Mouse (Mus musculus) thymus, adult 18-20 months (tissue): ENCODE data around the gene Alkbh1.
A peak's percentile ranks its signal among the peaks of the same experiment; 100 is the strongest.
"Not testable (repeated sequence)": the region's sequence is repeated elsewhere in the genome, so short reads cannot be mapped to it uniquely, and the experiment has no call there.

Source experiments
- DNase-seq, 2 experiments: peaks; one replicate each; pipeline ENCODE4 v3.0.0; 2022; ENCODE audit warnings: mixed read lengths in 2 of 2

Alkbh1 gene

GRCm38 (mm10) chr12:87443700-87444122 is at the start of gene Alkbh1, which contains the start of gene Slirp:
Gene Alkbh1, minus strand, starts transcription at chr12:87444017.
Gene Slirp, plus strand, starts transcription at chr12:87443896.
- peak; percentile 70 to 80 for DNase-seq

GRCm38 (mm10) chr12:87488683-87489082 is 44.9 kb upstream of the Alkbh1 start:
- not testable (repeated sequence) for DNase-seq

- DNase-seq = not testable (repeated sequence)
These were observed 38.7 kb upstream of the Alkbh1 start for GRCm38 (mm10) chr12:87482482-87482881.

- DNase-seq = no peak
These were observed 30.9 kb upstream of the Alkbh1 start for GRCm38 (mm10) chr12:87474756-87475155.

GRCm38 (mm10) chr12:87471964-87472786 is 28.4 kb upstream of the Alkbh1 start, which contains the start of gene Snw1:
Gene Snw1, minus strand, starts transcription at chr12:87472274.
- peak; percentile 89 to 94 for DNase-seq

- no peak for DNase-seq
These were observed 27.7 kb upstream of the Alkbh1 start for GRCm38 (mm10) chr12:87471421-87471963.

GRCm38 (mm10) chr12:87470263-87471136 is 26.7 kb upstream of the Alkbh1 start:
- no peak for DNase-seq

GRCm38 (mm10) chr12:87464678-87465297 is 21.0 kb upstream of the Alkbh1 start:
- no peak for DNase-seq

- DNase-seq = no peak
These were observed 5.6 kb upstream of the Alkbh1 start for GRCm38 (mm10) chr12:87449456-87449855.

GRCm38 (mm10) chr12:87444211-87444610 is 394 bp upstream of the Alkbh1 start:
- no peak for DNase-seq

GRCm38 (mm10) chr12:87443115-87443699 is 610 bp downstream of the Alkbh1 start:
- DNase-seq = no peak

- DNase-seq = no peak
These were observed 1.4 kb downstream of the Alkbh1 start for GRCm38 (mm10) chr12:87442177-87443114.

GRCm38 (mm10) chr12:87428885-87429284 is 14.9 kb downstream of the Alkbh1 start:
- no peak for DNase-seq

- DNase-seq = no peak
These were observed 15.5 kb downstream of the Alkbh1 start for GRCm38 (mm10) chr12:87428295-87428694.

- DNase-seq = no peak
These were observed 17.3 kb downstream of the Alkbh1 start for GRCm38 (mm10) chr12:87426354-87427031.

GRCm38 (mm10) chr12:87424516-87424915 is 19.3 kb downstream of the Alkbh1 start:
- no peak for DNase-seq

GRCm38 (mm10) chr12:87423700-87424099 is 20.1 kb downstream of the Alkbh1 start:
- DNase-seq = no peak

GRCm38 (mm10) chr12:87421708-87422507 is 21.9 kb downstream of the Alkbh1 start:
- DNase-seq = no peak

GRCm38 (mm10) chr12:87419974-87420485 is 23.8 kb downstream of the Alkbh1 start:
- no peak for DNase-seq
